Mouse (Mus musculus) adrenal gland, adult 10 weeks (tissue): ENCODE results near the gene Clp1. TPM values are rescaled to one million over a fixed set of nuclear protein-coding genes. Genes with fewer than 3 reads are reported as not detected.

Experiments
- polyA plus RNA-seq: library from polyadenylated mRNA; stranded (reverse); fragments of 350-450 nt; fragmentation: Illumina TruSeq; extraction: RNeasy Lipid Tissue Mini Kit (QIAGEN cat#74804); gene quantifications from one replicate; pipeline ENCODE4 v1.2.3, GENCODE M21; 2014; ENCODE audit warnings: low read depth, low replicate concordance

Gene Clp1
- 20.5 TPM for polyA plus RNA-seq

GRCm38 (mm10) chr2:84727172-84727858 is at the start of gene Clp1:
Clp1 (minus strand) TSS chr2:84727350.

GRCm38 (mm10) chr2:84775241-84775640 is 48.1 kb upstream of the Clp1 start, which contains the start of gene Serping1:
Serping1 (minus strand) TSS chr2:84775444.

GRCm38 (mm10) chr2:84743561-84743960 is 16.4 kb upstream of the Clp1 start, which contains the start of gene Gm19426:
Gm19426 (minus strand) TSS chr2:84743655.

GRCm38 (mm10) chr2:84733579-84734300 is 6.6 kb upstream of the Clp1 start, which contains the start of gene Ypel4:
Ypel4 (plus strand) TSS chr2:84734058.

GRCm38 (mm10) chr2:84714811-84715561 is 12.2 kb downstream of the Clp1 start, which contains the start of gene Zdhhc5:
Zdhhc5 (minus strand) TSS chr2:84715180.

DNA sequence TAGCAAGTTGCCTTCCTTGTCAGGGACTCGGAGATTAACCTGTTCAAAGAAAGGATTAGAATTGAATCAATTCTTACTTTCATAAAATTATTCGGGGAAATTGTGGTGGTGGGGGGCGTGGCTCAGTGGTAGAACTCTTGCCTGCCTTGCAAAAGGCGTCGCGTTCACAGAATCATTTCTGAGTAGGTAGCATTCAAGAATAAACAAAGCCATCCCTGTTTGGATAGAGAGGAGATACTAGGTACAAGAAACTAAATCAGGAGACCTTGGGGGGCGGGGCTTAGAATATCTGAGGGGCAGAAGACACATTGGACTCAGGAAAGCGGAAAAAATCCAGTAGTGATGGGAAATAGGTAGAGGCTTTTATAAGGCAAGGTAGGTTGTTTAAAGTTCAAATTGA is 48.1 kb downstream of the Clp1 start, which contains the start of gene Tmx2:
Gene Tmx2, minus strand, starts transcription at position 125 of the 400 bp plus-strand sequence.

GRCm38 (mm10) chr2:84677968-84678880 is 48.9 kb downstream of the Clp1 start, which contains the start of the genes Gm28635 and Med19:
Gm28635 (minus strand) TSS chr2:84678041.
Med19 (plus strand) TSS chr2:84678402.

Other genes with a start within 250 kb of the Clp1 start
- 246 TPM for gene Ctnnd1, start 76.6 kb downstream of the Clp1 start, polyA plus RNA-seq
- not detected for gene Btbd18, start 68.3 kb downstream of the Clp1 start, polyA plus RNA-seq
- gene Selenoh, start 56.6 kb downstream of the Clp1 start, polyA plus RNA-seq, result 14.6 TPM
- gene Gm28635, start 49.3 kb downstream of the Clp1 start, polyA plus RNA-seq, result not detected
- 72.2 TPM for gene Med19, start 48.9 kb downstream of the Clp1 start, polyA plus RNA-seq
- gene Tmx2, start 48.2 kb downstream of the Clp1 start, polyA plus RNA-seq, result 247 TPM
- 62.2 TPM for gene Zdhhc5, start 12.2 kb downstream of the Clp1 start, polyA plus RNA-seq
- 2.9 TPM for gene Ypel4, start 6.7 kb upstream of the Clp1 start, polyA plus RNA-seq
- not detected for gene Gm19426, start 16.3 kb upstream of the Clp1 start, polyA plus RNA-seq
- 25.4 TPM for gene Serping1, start 48.1 kb upstream of the Clp1 start, polyA plus RNA-seq
- 24.4 TPM for gene Ube2l6, start 71.5 kb upstream of the Clp1 start, polyA plus RNA-seq
- not detected for gene Smtnl1, start 95.3 kb upstream of the Clp1 start, polyA plus RNA-seq
- 4.1 TPM for gene Timm10, start 99.6 kb upstream of the Clp1 start, polyA plus RNA-seq
- gene Slc43a1, start 111.5 kb upstream of the Clp1 start, polyA plus RNA-seq, result 3.0 TPM
- not detected for gene Rtn4rl2, start 159.4 kb upstream of the Clp1 start, polyA plus RNA-seq
- gene Slc43a3, start 209.2 kb upstream of the Clp1 start, polyA plus RNA-seq, result 88.1 TPM